Mouse (Mus musculus): Measurements from ENCODE around the gene Mprip. TPM values are rescaled to one million over a fixed set of nuclear protein-coding genes. Genes with fewer than 3 reads are reported as not detected.

The Mprip gene
- polyA plus RNA-seq, 1 experiment from 2014 or later, result 26.6 TPM

GRCm38 (mm10) chr11:59737250-59737649 is 76.1 kb downstream of the Mprip start:
- ATAC-seq (replicated peaks; ENCODE audit: extremely low read depth, insufficient read depth, low FRiP score), result no peak
- 93% methylated on average over 12 of the region's 12 CpGs for WGBS
- Histone ChIP-seq H3K4me3 (ENCODE audit: low read length) (no peak overlapping the region), H3K9ac (ENCODE audit: low read length) (no peak overlapping the region), H3K4me2 (ENCODE audit: low read depth, low read length) (no peak overlapping the region), H3K4me1 (ENCODE audit: control insufficient read depth, insufficient read depth, low read length) (0 out of 2 replicates have a peak, but pooled peaks cover 2% of the 10 kb centered on the region), H3K36me3 (ENCODE audit: control insufficient read depth, insufficient read depth) (peaks cover 43% of the 10 kb centered on the region), H3K9me3 (replicated peaks; ENCODE audit: control insufficient read depth, low read length) (no peaks in the 10 kb centered on the region), H3K27ac (ENCODE audit: low read length) (no peak overlapping the region), H3K27me3 (ENCODE audit: control insufficient read depth, insufficient read depth, low read length) (no peaks in the 10 kb centered on the region)

- 86% methylated on average over 2 of the region's 2 CpGs for WGBS
- no peaks in the 10 kb centered on the region for H3K4me1 ChIP-seq (ENCODE audit: control insufficient read depth, insufficient read depth, low read length)
- H3K36me3 ChIP-seq (ENCODE audit: control insufficient read depth, insufficient read depth), result peaks cover 55% of the 10 kb centered on the region
Measured at GRCm38 (mm10) chr11:59739996-59740395, 78.9 kb downstream of the Mprip start.

GRCm38 (mm10) chr11:59741915-59742314 is 80.8 kb downstream of the Mprip start:
- Histone ChIP-seq H3K9me3 (replicated peaks; ENCODE audit: control insufficient read depth, low read length) (no peaks in the 10 kb centered on the region), H3K27me3 (ENCODE audit: control insufficient read depth, insufficient read depth, low read length) (no peaks in the 10 kb centered on the region), H3K4me1 (ENCODE audit: control insufficient read depth, insufficient read depth, low read length) (no peaks in the 10 kb centered on the region), H3K4me2 (ENCODE audit: low read depth, low read length) (no peak overlapping the region), H3K4me3 (ENCODE audit: low read length) (no peak overlapping the region), H3K36me3 (ENCODE audit: control insufficient read depth, insufficient read depth) (peaks cover 55% of the 10 kb centered on the region), H3K27ac (ENCODE audit: low read length) (no peak overlapping the region), H3K9ac (ENCODE audit: low read length) (no peak overlapping the region)
- WGBS, result 91% methylated on average over 5 of the region's 5 CpGs
- 0 out of 2 replicates have a peak, but pooled peaks have one; percentile 18 for ATAC-seq (replicated peaks; ENCODE audit: extremely low read depth, insufficient read depth, low FRiP score)

More at GRCm38 (mm10) chr11:59739996-59740395, 78.9 kb downstream of the Mprip start:
- ATAC-seq (replicated peaks; ENCODE audit: extremely low read depth, insufficient read depth, low FRiP score), result no peak
- no peak overlapping the region for H3K4me3 ChIP-seq (ENCODE audit: low read length)
- H3K27ac ChIP-seq (ENCODE audit: low read length), result no peak overlapping the region
- H3K27me3 ChIP-seq (ENCODE audit: control insufficient read depth, insufficient read depth, low read length), result no peaks in the 10 kb centered on the region
- H3K4me2 ChIP-seq (ENCODE audit: low read depth, low read length), result no peak overlapping the region
- no peaks in the 10 kb centered on the region for H3K9me3 ChIP-seq (replicated peaks; ENCODE audit: control insufficient read depth, low read length)
- H3K9ac ChIP-seq (ENCODE audit: low read length), result no peak overlapping the region

GRCm38 (mm10) chr11:59743307-59743706 is 82.2 kb downstream of the Mprip start:
- WGBS, result 90% methylated on average over 2 of the region's 2 CpGs
- no peak overlapping the region for H3K27ac ChIP-seq (ENCODE audit: low read length)
- no peak overlapping the region for H3K9ac ChIP-seq (ENCODE audit: low read length)
- ATAC-seq (replicated peaks; ENCODE audit: extremely low read depth, insufficient read depth, low FRiP score), result no peak
- no peaks in the 10 kb centered on the region for H3K4me1 ChIP-seq (ENCODE audit: control insufficient read depth, insufficient read depth, low read length)
- H3K4me3 ChIP-seq (ENCODE audit: low read length), result no peak overlapping the region
- no peaks in the 10 kb centered on the region for H3K27me3 ChIP-seq (ENCODE audit: control insufficient read depth, insufficient read depth, low read length)
- H3K9me3 ChIP-seq (replicated peaks; ENCODE audit: control insufficient read depth, low read length), result no peaks in the 10 kb centered on the region
- no peak overlapping the region for H3K4me2 ChIP-seq (ENCODE audit: low read depth, low read length)
- H3K36me3 ChIP-seq (ENCODE audit: control insufficient read depth, insufficient read depth), result peaks cover 47% of the 10 kb centered on the region

- Histone ChIP-seq H3K4me3 (ENCODE audit: low read length) (no peak overlapping the region), H3K4me2 (ENCODE audit: low read depth, low read length) (no peak overlapping the region), H3K9me3 (replicated peaks; ENCODE audit: control insufficient read depth, low read length) (no peaks in the 10 kb centered on the region), H3K27me3 (ENCODE audit: control insufficient read depth, insufficient read depth, low read length) (no peaks in the 10 kb centered on the region), H3K9ac (ENCODE audit: low read length) (no peak overlapping the region), H3K36me3 (ENCODE audit: control insufficient read depth, insufficient read depth) (peaks cover 48% of the 10 kb centered on the region), H3K4me1 (ENCODE audit: control insufficient read depth, insufficient read depth, low read length) (no peaks in the 10 kb centered on the region), H3K27ac (ENCODE audit: low read length) (no peak overlapping the region)
- no peak for ATAC-seq (replicated peaks; ENCODE audit: extremely low read depth, insufficient read depth, low FRiP score)
- WGBS, result 100% methylated on average over 1 of the region's 1 CpGs
Measured at GRCm38 (mm10) chr11:59743712-59744111, 82.6 kb downstream of the Mprip start.

- Histone ChIP-seq H3K36me3 (ENCODE audit: control insufficient read depth, insufficient read depth) (peaks cover 51% of the 10 kb centered on the region), H3K27me3 (ENCODE audit: control insufficient read depth, insufficient read depth, low read length) (no peaks in the 10 kb centered on the region), H3K4me1 (ENCODE audit: control insufficient read depth, insufficient read depth, low read length) (no peaks in the 10 kb centered on the region), H3K9ac (ENCODE audit: low read length) (no peak overlapping the region), H3K4me3 (ENCODE audit: low read length) (no peak overlapping the region), H3K27ac (ENCODE audit: low read length) (no peak overlapping the region), H3K4me2 (ENCODE audit: low read depth, low read length) (no peak overlapping the region), H3K9me3 (replicated peaks; ENCODE audit: control insufficient read depth, low read length) (no peaks in the 10 kb centered on the region)
- WGBS, result 89% methylated on average over 4 of the region's 4 CpGs
- ATAC-seq (replicated peaks; ENCODE audit: extremely low read depth, insufficient read depth, low FRiP score), result no peak
Measured at GRCm38 (mm10) chr11:59744374-59744773, 83.3 kb downstream of the Mprip start.

- Histone ChIP-seq H3K27me3 (ENCODE audit: control insufficient read depth, insufficient read depth, low read length) (no peaks in the 10 kb centered on the region), H3K36me3 (ENCODE audit: control insufficient read depth, insufficient read depth) (peaks cover 53% of the 10 kb centered on the region), H3K9ac (ENCODE audit: low read length) (no peak overlapping the region), H3K9me3 (replicated peaks; ENCODE audit: control insufficient read depth, low read length) (no peaks in the 10 kb centered on the region), H3K4me1 (ENCODE audit: control insufficient read depth, insufficient read depth, low read length) (no peaks in the 10 kb centered on the region), H3K27ac (ENCODE audit: low read length) (no peak overlapping the region), H3K4me3 (ENCODE audit: low read length) (no peak overlapping the region), H3K4me2 (ENCODE audit: low read depth, low read length) (no peak overlapping the region)
- WGBS, result 83% methylated on average over 5 of the region's 5 CpGs
- no peak for ATAC-seq (replicated peaks; ENCODE audit: extremely low read depth, insufficient read depth, low FRiP score)
Measured at GRCm38 (mm10) chr11:59745851-59746250, 84.7 kb downstream of the Mprip start.

- Histone ChIP-seq H3K4me3 (ENCODE audit: low read length) (no peak overlapping the region), H3K27ac (ENCODE audit: low read length) (no peak overlapping the region), H3K27me3 (ENCODE audit: control insufficient read depth, insufficient read depth, low read length) (no peaks in the 10 kb centered on the region), H3K4me1 (ENCODE audit: control insufficient read depth, insufficient read depth, low read length) (no peaks in the 10 kb centered on the region), H3K4me2 (ENCODE audit: low read depth, low read length) (no peak overlapping the region), H3K9ac (ENCODE audit: low read length) (no peak overlapping the region), H3K9me3 (replicated peaks; ENCODE audit: control insufficient read depth, low read length) (no peaks in the 10 kb centered on the region), H3K36me3 (ENCODE audit: control insufficient read depth, insufficient read depth) (peaks cover 52% of the 10 kb centered on the region)
- 82% methylated on average over 2 of the region's 2 CpGs for WGBS
- no peak for ATAC-seq (replicated peaks; ENCODE audit: extremely low read depth, insufficient read depth, low FRiP score)
Measured at GRCm38 (mm10) chr11:59746614-59747013, 85.5 kb downstream of the Mprip start.

- WGBS, result 86% methylated on average over 3 of the region's 3 CpGs
- peaks cover 51% of the 10 kb centered on the region for H3K36me3 ChIP-seq (ENCODE audit: control insufficient read depth, insufficient read depth)
- no peaks in the 10 kb centered on the region for H3K9me3 ChIP-seq (replicated peaks; ENCODE audit: control insufficient read depth, low read length)
- no peak overlapping the region for H3K4me2 ChIP-seq (ENCODE audit: low read depth, low read length)
- no peak for ATAC-seq (replicated peaks; ENCODE audit: extremely low read depth, insufficient read depth, low FRiP score)
- no peak overlapping the region for H3K4me3 ChIP-seq (ENCODE audit: low read length)
- no peaks in the 10 kb centered on the region for H3K4me1 ChIP-seq (ENCODE audit: control insufficient read depth, insufficient read depth, low read length)
- no peak overlapping the region for H3K9ac ChIP-seq (ENCODE audit: low read length)
- no peak overlapping the region for H3K27ac ChIP-seq (ENCODE audit: low read length)
- no peaks in the 10 kb centered on the region for H3K27me3 ChIP-seq (ENCODE audit: control insufficient read depth, insufficient read depth, low read length)
Measured at GRCm38 (mm10) chr11:59749050-59749449, 87.9 kb downstream of the Mprip start.
